Mouse (Mus musculus): ENCODE data around the gene Gm9040.
"Not testable (repeated sequence)": the region's sequence is repeated elsewhere in the genome, so short reads cannot be mapped to it uniquely, and the experiment has no call there.

DNA sequence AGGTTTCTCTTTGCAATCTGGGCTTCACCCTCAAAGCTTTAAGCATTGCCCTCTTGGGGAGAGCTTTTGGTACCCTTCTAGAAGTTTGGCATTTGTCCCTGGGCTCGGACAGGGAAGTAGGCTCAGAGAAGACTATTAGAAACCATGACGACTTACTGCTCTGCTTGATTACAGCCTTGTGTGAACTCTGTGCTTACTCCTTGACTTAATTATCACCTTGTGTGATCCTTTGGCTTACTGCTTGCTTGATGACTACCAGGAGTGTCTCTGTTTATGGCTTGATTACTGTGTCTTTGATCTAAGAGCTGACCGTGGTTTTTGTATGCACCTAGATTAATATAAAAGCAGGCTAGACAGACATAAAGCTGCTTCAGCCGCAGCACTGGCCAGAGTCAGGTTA lies 48.7 kb downstream of the Gm9040 start:
- not testable (repeated sequence) for TF ChIP-seq GATA1, TAL1 (IDR thresholded peaks at IDR 0.05; ENCODE audit: low read length)

Measured in erythroblast, embryonic 14.5 days (primary cell).